Mouse (Mus musculus) hindbrain, embryonic 16.5 days (tissue): ENCODE results near the gene Stard3. TPM values are rescaled to one million over a fixed set of nuclear protein-coding genes. Genes with fewer than 3 reads are reported as not detected.

ENCODE experiments used
- ATAC-seq: fragments of 200-750 bp; cut with Nextera tagmentation; 2 replicates; pipeline ENCODE4 v1.8.0; 2017; ENCODE audit warnings: moderate TSS enrichment, moderate library complexity
- H3K27ac ChIP-seq: fragments of 300-500 bp; sonication (generic); 2 replicates; pipeline ENCODE4 v1.5.1; 2014; ENCODE audit warnings: low read depth, mild to moderate bottlenecking, control low read depth, low read length, moderate library complexity
- H3K27me3 ChIP-seq: fragments of 300-500 bp; sonication (generic); replicated peaks from 2 replicates; pipeline ENCODE4 v1.6.1; 2014; ENCODE audit warnings: low read length; ENCODE audit not compliant: control insufficient read depth, insufficient read depth
- H3K36me3 ChIP-seq: fragments of 300-500 bp; sonication (generic); 2 replicates; pipeline ENCODE4 v1.6.1; 2014; ENCODE audit warnings: mild to moderate bottlenecking, low read length, moderate library complexity, mixed read lengths; ENCODE audit not compliant: control insufficient read depth, insufficient read depth
- H3K4me1 ChIP-seq: fragments of 300-500 bp; sonication (generic); 2 replicates; pipeline ENCODE4 v1.6.1; 2014; ENCODE audit warnings: low read depth, low read length; ENCODE audit not compliant: control insufficient read depth, insufficient read depth
- H3K4me2 ChIP-seq: fragments of 300-500 bp; sonication (generic); 2 replicates; pipeline ENCODE4 v1.6.1; 2014; ENCODE audit warnings: mild to moderate bottlenecking, low read length, control low read depth, moderate library complexity
- H3K4me3 ChIP-seq: fragments of 300-500 bp; sonication (generic); 2 replicates; pipeline ENCODE4 v1.5.1; 2014; ENCODE audit warnings: mild to moderate bottlenecking, low read length, control low read depth, moderate library complexity
- H3K9ac ChIP-seq: fragments of 300-500 bp; sonication (generic); 2 replicates; pipeline ENCODE4 v1.6.1; 2014; ENCODE audit warnings: low read depth, mild to moderate bottlenecking, control low read depth, low read length, moderate library complexity
- H3K9me3 ChIP-seq: fragments of 300-500 bp; sonication (generic); 2 replicates; pipeline ENCODE4 v1.6.1; 2014; ENCODE audit warnings: mild to moderate bottlenecking, low read length, moderate library complexity; ENCODE audit not compliant: control insufficient read depth
- WGBS: fragments of 180-500 bp; shearing (Covaris S2); extraction: QIAGEN DNeasy Blood & Tissue Kit; methylation state at CpG from one replicate; pipeline ENCODE4 v1.1.7; 2014; 5-methylcytosine and 5-hydroxymethylcytosine counted together
- polyA plus RNA-seq: library from polyadenylated mRNA; unstranded; fragments of >200 nt; fragmentation: Nextera tagmentation; extraction: Ambion mirVana; gene quantifications from 2 replicates; pipeline ENCODE4 v1.2.1, GENCODE M21; 2015

Gene Stard3
- polyA plus RNA-seq = 39.0 and 39.9 TPM in 2 replicates

DNA sequence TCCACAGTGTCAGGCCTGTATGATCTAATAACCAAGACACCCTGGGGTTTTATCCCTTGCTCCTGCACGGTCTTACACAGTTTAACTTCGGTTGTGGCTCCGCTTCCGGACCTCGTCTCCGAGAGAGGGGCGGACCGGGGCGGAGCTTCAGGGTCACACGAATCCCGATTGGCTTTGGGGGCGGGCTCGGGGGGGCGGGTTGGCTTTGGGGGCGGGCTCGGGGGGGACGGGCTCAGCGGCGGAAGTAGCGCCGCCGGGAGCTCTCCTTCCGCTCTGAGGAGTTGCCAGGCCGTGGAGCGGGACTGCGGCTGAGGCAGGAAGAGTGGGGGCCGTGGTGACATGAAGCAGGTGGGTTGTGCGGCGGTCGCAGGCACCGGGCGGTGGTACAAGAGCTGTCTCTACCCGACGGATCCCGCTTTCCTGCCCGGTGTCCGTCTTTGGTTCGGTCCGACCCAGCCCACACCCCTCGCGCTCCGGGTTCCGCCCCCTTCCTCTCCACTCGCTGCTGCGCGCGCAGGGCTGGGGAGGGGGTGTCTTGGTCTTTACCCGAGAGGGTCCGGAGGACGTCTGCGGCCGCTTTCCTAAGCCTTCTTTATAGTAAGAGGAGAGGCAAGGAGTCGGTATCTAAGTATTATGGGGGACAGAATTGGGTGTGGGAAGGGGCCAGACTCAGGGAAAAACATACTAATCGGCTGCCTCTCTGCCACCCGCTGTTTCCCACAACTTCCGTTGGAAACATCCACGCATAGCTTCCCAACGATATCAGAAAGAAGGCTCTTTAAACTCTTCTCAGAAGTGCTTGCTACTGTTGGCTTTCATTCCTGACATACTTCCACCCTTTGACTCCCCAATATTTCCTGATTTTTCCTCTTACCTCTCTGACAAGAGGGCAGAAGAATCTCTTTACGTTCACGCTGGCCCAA lies at the start of gene Stard3:
Gene Stard3 (plus strand): TSS at position 208 of the 923 bp plus-strand sequence.
- H3K27ac ChIP-seq = peak within 1 kb of the TSS; percentile 88
- under 1% methylated on average over 52 of the region's 60 CpGs for WGBS
- H3K4me1 ChIP-seq = peaks cover 33% of the 10 kb centered on the region
- H3K9ac ChIP-seq = peak within 1 kb of the TSS; percentile 80
- no peaks in the 10 kb centered on the region for H3K9me3 ChIP-seq
- 0 out of 2 replicates have a peak, but pooled peaks cover 2% of the 10 kb centered on the region for H3K27me3 ChIP-seq
- peak within 1 kb of the TSS; percentile 75 for H3K4me3 ChIP-seq
- peak within 1 kb of the TSS; percentile 84 for H3K4me2 ChIP-seq
- H3K36me3 ChIP-seq = no peaks in the 10 kb centered on the region
- ATAC-seq = peak; percentile 90

DNA sequence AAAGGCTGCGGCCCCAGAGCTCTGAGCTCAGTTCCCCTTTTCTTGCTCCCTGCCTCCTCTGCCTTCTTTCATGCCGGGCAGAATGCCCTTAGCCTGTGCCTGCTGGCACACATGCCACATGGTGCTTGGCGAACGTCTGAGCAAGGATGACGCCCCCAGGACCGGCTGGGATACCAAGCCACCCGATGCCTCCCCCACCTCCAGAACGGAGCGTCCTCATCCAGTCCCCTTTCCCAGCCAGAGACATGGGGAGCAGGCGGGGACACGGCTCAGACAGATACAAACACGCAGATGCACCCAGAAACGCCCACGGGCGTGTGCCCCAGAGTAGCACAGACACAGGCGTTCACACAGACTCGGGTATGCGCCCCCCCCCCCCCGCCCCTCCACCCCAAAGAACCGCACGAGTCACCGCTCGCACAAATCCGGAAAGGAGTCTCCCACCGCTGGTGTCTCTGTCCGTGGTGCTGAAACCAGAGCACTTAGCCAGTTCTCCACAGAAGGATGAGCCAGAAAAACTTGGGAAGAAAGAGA lies 44.3 kb upstream of the Stard3 start:
- H3K4me3 ChIP-seq = peak overlapping the region; percentile 13; the same call in 1 of the 2 replicates
- under 1% methylated on average over 26 of the region's 26 CpGs for WGBS
- no peaks in the 10 kb centered on the region for H3K9me3 ChIP-seq
- H3K4me1 ChIP-seq = peaks cover 13% of the 10 kb centered on the region
- H3K27ac ChIP-seq = no peak overlapping the region
- H3K4me2 ChIP-seq = peak overlapping the region; percentile 47
- peaks cover 36% of the 10 kb centered on the region for H3K27me3 ChIP-seq
- H3K9ac ChIP-seq = peak overlapping the region; percentile 1; the same call in 1 of the 2 replicates
- ATAC-seq = no peak
- no peaks in the 10 kb centered on the region for H3K36me3 ChIP-seq

DNA sequence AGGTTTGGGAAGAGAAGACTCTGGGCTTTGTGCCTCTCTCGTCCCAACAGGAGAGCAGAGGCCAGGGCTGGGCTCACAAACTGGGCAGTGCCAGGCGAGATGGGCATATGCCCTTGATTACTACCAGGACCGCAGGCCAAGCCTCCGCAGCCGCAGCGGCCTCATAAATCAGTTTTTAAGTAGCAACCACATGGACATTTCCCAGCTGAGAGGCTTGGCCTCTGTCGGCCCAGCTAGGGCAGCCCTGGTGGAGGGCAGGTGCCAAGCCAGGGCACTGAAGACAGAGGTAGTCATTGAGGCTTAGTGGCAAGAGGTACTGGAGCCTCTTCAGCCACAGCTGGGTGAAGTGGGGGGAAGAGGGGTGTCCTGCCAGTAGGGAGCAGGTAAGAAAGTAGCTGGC lies 40.7 kb upstream of the Stard3 start:
- H3K4me3 ChIP-seq = no peak overlapping the region
- H3K9me3 ChIP-seq = no peaks in the 10 kb centered on the region
- H3K9ac ChIP-seq = no peak overlapping the region
- no peak overlapping the region for H3K27ac ChIP-seq
- WGBS = 2% methylated on average over 7 of the region's 7 CpGs
- H3K36me3 ChIP-seq = no peaks in the 10 kb centered on the region
- no peak overlapping the region for H3K4me2 ChIP-seq
- peaks cover 15% of the 10 kb centered on the region for H3K4me1 ChIP-seq
- ATAC-seq = no peak
- H3K27me3 ChIP-seq = peaks cover 46% of the 10 kb centered on the region

DNA sequence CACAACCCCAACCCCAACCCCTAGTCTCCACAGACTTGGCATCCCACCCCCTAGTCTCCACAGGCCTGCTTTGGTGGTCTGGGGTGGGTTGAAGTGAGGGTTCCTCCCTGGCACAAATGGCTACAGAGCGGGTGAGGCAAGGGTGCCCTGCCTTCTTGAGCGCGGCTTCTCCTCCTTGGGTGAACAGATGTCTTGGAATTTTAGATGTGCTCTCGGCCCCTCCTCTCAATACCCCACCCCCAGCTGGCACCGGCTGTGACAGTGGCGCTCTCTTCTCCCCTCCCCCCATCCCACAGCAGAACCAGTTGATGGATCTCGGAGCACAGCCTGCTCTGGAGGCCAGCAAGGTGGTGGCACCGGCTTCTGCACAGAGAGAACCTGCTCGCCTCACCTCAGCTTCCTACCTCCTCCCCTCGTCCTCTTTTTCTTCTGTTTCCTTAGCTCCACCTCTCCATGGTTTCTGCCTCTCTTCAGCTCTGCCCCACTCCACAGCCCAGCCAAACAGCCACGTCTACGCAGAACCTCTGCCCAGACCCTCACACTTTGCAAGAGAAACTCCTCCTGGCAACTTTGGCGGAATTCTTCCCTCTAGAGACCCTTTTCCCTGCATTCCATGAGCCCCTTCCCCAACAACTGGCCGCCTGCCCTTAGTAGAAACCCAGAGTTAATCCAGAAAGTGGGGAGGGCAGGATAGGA lies 39.6 kb upstream of the Stard3 start:
- Histone ChIP-seq H3K27ac (peak overlapping the region; percentile 62), H3K4me1 (peaks cover 15% of the 10 kb centered on the region), H3K27me3 (peaks cover 48% of the 10 kb centered on the region), H3K36me3 (no peaks in the 10 kb centered on the region), H3K9me3 (no peaks in the 10 kb centered on the region), H3K9ac (no peak overlapping the region), H3K4me2 (peak overlapping the region; percentile 23; the same call in 1 of the 2 replicates), H3K4me3 (no peak overlapping the region)
- WGBS = under 1% methylated on average over 13 of the region's 14 CpGs
- ATAC-seq = no peak

GRCm38 (mm10) chr11:98319120-98319519 lies 39.0 kb upstream of the Stard3 start:
- no peaks in the 10 kb centered on the region for H3K36me3 ChIP-seq
- peaks cover 11% of the 10 kb centered on the region for H3K4me1 ChIP-seq
- H3K27me3 ChIP-seq = peaks cover 49% of the 10 kb centered on the region
- WGBS = 3% methylated on average over 15 of the region's 15 CpGs
- H3K9me3 ChIP-seq = no peaks in the 10 kb centered on the region
- peak overlapping the region; percentile 62; the same call in 1 of the 2 replicates for H3K27ac ChIP-seq
- H3K9ac ChIP-seq = no peak overlapping the region
- H3K4me3 ChIP-seq = no peak overlapping the region
- peak overlapping the region; percentile 23; the same call in 1 of the 2 replicates for H3K4me2 ChIP-seq
- ATAC-seq = no peak

DNA sequence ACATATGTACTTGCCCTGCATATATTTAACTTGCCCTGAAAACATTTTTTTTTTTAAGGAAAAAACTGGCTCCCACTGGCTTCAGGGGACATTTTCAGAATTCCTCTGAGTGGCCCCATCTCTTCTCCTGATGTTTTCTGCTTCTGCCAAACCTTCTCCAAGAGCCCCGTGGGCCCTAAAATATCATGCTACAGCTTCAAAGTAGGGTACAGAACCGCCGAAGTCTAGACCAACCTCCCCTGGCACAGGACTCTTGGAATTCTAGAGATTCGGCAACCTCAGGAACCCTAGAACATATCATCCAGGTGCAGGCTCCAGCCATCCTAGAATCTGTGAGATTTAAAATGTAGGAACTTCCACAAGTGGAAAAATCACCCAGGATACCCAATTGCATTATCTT lies 38.6 kb upstream of the Stard3 start:
- Histone ChIP-seq H3K9me3 (no peaks in the 10 kb centered on the region), H3K4me1 (peaks cover 11% of the 10 kb centered on the region; the same call in 1 of the 2 replicates), H3K27me3 (peaks cover 48% of the 10 kb centered on the region), H3K4me2 (no peak overlapping the region), H3K4me3 (no peak overlapping the region), H3K36me3 (no peaks in the 10 kb centered on the region), H3K9ac (no peak overlapping the region), H3K27ac (no peak overlapping the region)
- no peak for ATAC-seq
- 6% methylated on average over 4 of the region's 4 CpGs for WGBS

DNA sequence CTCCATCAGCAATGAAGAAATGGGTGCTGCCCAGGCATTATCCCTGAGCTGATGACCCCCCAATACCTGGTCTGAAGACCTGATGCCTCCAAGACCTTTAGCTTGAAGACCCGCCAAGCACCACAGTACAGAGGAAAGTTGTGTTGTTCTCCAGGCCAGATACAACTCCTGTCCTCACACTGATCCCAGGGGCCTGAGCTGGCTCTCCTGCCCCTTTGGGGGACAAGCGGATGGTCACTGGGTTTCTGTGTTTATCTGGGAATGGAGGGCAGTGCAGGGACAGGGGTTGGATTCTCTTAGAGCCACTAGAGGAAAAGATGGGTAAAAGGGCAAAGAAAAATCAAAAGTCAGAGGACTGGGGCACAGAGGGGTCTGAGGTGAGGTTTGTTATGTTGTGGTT lies 38.2 kb upstream of the Stard3 start:
- H3K27me3 ChIP-seq = peaks cover 48% of the 10 kb centered on the region
- H3K9ac ChIP-seq = no peak overlapping the region
- WGBS = 10% methylated on average over 2 of the region's 2 CpGs
- peak overlapping the region; percentile 52; the same call in 1 of the 2 replicates for H3K27ac ChIP-seq
- ATAC-seq = no peak
- no peaks in the 10 kb centered on the region for H3K36me3 ChIP-seq
- no peak overlapping the region for H3K4me3 ChIP-seq
- H3K4me1 ChIP-seq = peaks cover 11% of the 10 kb centered on the region; the same call in 1 of the 2 replicates
- H3K9me3 ChIP-seq = no peaks in the 10 kb centered on the region
- no peak overlapping the region for H3K4me2 ChIP-seq

GRCm38 (mm10) chr11:98320381-98320780 lies 37.8 kb upstream of the Stard3 start:
- no peak overlapping the region; the same call in 1 of the 2 replicates for H3K27ac ChIP-seq
- H3K9ac ChIP-seq = no peak overlapping the region
- H3K27me3 ChIP-seq = peaks cover 46% of the 10 kb centered on the region
- peaks cover 11% of the 10 kb centered on the region; the same call in 1 of the 2 replicates for H3K4me1 ChIP-seq
- no peak for ATAC-seq
- no peak overlapping the region for H3K4me2 ChIP-seq
- 4% methylated on average over 12 of the region's 12 CpGs for WGBS
- no peaks in the 10 kb centered on the region for H3K36me3 ChIP-seq
- H3K9me3 ChIP-seq = no peaks in the 10 kb centered on the region
- H3K4me3 ChIP-seq = no peak overlapping the region
